Mouse (Mus musculus) right cerebral cortex, postnatal 36 days (tissue): Measurements from ENCODE around the gene Fbxo34.
A peak's percentile ranks its signal among the peaks of the same experiment; 100 is the strongest.
"Not testable (repeated sequence)": the region's sequence is repeated elsewhere in the genome, so short reads cannot be mapped to it uniquely, and the experiment has no call there.

Experiments
- DNase-seq, 2 experiments: peaks; one replicate each; pipeline ENCODE4 v3.0.0; 2022; ENCODE audit warnings: low spot score in 2 of 2, mixed read lengths in 1 of 2

The Fbxo34 gene

DNA sequence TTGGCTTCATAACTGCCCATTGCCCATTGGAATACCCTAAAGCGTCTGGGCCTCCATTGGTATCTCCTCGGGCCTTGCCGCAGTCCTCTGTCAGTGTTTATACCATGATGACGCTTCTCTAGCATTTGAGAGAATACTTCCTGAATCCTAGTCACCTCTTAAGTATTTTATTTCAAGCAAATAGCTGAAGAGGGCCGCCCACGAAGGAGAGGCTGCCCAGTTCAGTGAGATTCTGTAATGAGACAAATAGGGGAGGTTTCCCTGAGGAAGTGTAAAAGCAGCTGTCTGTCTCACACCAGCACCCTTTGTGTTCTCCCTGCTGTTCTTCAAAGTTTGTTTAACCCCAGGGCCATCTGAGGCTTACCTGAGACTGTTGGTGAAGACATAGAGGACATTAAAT, 66.5 kb downstream of the Fbxo34 start:
- no peak for DNase-seq

DNA sequence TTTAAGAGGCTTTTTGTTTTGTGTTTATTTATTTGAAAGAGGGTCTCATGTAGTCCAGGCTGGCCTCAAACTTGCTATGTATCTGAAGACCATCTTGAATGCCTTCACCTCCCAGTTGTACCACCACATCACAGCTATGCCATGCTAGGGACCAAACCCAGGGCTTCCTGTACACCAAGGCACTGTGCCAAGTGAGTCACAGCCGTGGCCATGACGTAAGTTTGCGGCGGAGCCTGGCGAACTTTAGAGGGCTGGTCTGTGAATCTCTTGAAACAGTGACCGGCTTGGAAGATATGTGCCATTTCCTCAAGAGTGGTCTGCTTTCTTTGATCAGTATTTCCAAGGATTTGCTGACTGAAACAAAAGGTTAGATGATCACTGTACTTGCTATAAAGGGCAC, 68.4 kb downstream of the Fbxo34 start:
- DNase-seq, result no peak

DNA sequence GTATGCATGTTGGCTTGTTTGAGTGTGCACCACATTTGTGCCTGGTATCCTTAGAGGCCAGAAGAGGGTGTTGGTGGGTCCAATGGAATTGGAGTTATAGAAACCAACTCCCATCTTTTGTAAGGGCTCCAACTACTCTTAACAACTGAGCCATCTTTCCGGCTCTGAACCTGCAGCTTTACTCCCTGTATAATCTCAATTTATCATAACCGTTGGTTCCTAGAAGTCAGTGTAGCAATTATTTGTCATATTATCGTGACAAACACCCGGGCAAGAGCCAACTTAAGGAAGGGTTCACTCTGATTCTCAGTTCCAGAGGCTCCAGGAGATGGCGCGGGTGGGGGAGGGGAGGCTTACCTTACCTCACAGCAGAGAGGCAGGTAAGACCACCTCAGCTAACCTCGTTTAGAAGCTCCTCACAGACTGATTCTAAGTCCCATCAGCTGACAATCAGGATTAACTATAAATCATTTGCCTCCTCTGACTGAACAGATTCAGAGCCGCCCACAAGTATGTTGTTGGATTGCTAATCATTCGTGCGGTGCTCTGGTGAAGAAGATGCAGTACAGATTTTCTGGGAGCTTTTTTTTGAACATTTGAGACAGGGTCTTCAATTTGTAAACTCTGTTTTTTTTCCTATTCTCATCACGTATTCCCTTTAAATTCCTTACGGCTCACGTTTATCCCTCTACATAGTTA, 70.7 kb downstream of the Fbxo34 start:
- no peak for DNase-seq

DNA sequence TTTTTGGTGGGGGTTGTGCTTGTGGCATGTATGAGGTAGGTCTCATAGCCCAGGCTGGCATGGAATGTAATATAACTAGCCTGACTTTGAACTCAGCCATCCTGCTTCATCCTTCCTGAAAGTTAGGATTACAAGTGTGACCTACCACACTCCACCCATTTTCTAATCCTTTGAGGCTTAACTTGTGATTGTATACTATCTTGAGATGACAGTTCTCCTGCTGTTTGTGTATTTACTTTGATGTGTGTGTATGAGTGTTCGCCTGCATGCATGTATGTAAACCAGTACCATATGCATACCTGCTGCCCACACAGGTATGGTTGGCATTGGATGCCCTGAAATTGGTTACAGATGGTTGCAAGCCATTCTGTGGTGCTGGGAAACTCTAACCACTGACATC, 71.4 kb downstream of the Fbxo34 start:
- no peak for DNase-seq

DNA sequence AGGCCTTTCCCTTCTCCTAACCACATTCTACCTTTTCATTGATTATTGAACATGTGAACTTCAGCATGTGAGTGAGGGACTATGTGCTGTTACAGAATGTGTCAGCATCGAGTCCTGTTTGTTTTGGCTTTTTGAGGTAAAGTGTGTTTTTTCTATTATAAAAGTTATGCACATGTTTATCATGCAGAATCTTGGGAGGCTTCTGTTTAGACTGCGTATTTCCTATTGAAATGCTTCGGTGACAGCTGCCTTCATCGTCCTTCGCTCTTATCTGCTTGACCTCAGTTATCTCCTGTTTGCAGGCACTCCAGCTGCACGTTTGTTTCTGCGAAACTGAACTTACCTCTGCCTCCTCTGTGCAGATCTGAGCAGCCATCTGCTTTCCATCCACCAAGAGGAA, 72.1 kb downstream of the Fbxo34 start:
- DNase-seq, result no peak

DNA sequence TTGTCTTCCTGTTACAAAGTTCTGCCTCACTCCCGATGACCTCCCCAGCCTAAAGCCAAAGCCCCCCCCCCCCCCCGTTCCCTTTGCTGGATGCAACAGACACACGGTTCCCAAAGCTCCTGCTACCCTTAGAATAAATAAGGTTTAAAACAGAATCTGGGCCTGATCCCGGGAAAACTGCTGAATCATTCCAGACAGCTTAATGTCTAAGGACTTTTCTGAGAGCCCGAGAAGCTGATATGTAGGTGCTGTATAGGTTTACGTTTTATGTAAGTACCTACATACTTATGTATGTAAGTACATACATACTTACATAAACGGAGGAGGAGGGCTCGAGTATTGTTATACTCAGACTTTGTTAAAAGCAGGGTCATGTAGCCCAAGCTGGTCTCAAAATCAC, 75.2 kb downstream of the Fbxo34 start:
- DNase-seq, result no peak

DNA sequence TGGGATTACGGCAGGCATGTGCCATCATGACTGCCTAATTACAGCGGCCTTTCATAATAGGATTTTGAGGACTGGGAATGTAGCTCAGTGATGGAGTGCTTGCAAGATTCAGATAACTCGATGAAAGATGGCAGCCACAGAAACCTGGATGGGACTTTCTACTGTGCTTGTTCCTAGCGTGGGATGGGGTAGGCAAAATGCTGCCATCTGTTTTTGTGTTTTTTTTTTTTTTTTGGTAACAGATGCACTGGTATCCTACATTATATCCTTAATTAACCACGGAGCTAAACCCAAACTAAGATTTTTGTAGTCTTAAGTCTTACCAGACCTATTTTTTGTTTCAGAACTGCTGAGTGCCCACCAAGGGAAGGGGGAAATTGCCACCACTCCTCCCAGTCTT, 75.6 kb downstream of the Fbxo34 start:
- DNase-seq, result no peak

DNA sequence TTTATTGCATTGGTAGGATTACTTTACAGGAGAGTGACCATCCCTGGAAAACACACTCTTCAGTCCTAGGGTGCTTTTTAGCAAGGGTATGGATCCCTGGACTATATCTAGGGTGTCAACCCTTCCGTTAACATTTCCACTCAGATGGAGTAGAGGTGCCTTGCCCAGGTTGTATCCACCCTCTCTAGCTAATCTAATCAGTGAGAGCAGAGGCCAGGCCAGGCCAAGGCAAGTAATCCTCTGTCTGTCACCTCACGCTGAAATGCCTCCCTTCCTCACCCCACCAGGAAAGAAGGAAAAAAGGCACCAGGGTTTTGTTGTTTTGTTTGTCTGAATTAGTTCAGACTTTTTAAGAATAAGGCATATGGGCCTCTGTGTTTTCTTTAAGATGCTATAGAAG, 77.6 kb downstream of the Fbxo34 start:
- no peak for DNase-seq

DNA sequence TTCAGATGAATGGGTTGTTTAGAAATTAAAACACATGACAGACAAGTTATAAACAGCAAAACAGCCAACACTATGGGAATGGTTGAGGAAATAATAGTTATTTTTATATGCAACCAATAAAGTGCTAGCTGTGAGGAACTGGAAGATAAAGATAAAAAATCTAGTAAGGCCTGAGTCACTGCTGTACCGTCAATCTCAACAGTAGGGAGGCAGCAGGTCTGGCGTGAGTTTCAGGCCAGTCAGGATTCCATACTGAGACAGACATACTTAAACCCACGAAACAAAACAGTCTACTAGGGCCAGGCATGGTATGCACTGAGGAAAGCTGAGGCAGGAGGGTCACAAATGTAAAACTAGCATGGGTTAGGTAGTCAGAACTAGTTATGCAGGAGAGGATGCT, 78.1 kb downstream of the Fbxo34 start:
- no peak for DNase-seq

DNA sequence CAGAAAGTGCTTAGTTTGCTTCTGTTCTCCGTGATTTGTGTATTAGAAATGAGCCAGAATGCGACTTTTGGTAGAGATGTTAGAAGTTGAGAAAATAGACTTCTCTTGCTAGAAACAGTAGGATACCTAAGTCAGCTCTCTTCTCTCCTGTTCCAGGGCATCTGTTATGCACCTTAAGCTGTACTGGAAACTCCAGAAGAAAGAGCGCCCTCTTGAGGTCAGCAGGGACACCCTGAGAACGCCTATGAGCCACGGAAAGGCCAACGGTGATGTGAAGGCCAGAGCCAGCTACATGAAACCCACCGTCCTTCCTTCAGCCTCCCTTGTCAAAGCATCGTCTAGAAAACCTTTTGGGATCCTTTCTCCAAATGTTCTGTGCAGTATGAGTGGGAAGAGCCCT, 78.8 kb downstream of the Fbxo34 start:
- DNase-seq, result peak; percentile 30 to 69

DNA sequence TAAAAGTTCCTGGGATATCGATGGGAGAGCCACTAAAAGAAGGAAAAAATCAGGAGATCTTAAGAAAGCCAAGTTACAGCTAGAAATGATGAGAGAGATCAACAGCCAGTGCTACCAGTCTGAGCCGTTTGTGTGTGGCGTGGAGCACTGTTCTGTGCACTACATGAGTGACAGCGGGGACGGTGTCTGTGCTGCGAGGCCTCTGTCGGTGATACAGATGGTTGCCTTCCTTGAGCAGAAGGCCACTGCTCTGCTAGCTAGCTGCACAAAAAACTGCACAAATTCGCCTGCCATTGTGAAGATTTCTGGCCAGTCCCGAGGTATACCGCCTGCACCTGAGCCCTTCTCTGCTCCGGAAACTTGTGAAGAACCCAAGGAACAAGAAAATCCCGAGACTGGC, 79.4 kb downstream of the Fbxo34 start:
- not testable (repeated sequence) for DNase-seq

DNA sequence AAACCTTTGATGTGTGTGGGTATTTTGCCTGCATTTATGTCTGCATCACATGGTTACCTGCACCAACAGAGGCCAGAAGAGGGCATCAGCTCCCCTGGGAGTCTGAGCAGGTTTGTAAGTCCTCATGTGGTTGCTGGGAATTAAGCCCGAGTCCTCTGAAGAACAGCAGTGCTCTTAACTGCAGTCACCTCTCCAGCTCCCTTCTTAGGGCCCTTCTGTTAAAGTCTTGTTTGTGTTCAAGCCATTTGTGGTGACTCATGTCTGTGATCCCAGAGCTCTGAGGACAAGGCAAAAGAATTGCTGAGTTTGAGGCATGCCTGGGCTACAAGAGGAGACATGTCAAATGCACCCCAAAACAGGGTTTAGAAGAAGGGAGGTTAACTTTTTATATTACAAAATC, 82.3 kb downstream of the Fbxo34 start:
- DNase-seq, result no peak

DNA sequence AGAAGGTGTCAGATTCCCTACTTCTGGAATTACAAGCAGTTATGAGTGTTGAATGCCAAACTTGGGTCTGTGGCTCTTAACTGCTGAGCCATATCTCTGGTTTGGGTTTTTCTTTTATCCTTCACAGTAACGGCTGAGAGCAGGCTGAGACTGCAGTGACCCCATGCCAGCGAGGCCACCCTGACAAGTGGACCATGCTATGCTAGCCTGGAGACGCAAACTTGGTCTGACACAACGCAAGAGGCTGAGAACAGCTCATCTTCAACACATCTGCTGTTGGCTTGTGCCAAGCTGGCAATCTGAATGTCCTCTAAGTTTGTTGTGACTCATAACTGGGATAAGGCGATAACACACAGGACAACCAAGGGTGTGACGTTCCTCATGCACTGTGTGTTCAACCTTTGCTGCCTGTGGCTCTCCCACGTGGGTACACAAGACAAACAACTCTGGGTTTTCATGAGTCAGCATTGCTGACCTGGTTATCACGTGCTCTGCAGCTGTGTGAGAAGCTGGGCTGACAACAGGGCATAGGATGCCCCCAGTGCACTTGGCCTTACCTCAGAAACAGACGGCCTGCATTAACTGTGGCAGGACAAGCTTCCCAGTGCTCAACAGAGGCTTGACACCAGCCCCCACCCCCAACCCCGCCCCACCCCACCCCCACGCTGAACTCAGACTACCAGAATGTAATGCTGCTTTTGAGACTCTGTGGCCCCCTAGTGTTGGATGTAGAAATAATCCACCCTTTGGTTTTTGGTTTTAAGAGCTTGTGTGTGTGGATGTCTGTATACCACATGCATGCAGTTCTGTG, 83.3 kb downstream of the Fbxo34 start:
- peak; percentile 44 to 66 for DNase-seq

DNA sequence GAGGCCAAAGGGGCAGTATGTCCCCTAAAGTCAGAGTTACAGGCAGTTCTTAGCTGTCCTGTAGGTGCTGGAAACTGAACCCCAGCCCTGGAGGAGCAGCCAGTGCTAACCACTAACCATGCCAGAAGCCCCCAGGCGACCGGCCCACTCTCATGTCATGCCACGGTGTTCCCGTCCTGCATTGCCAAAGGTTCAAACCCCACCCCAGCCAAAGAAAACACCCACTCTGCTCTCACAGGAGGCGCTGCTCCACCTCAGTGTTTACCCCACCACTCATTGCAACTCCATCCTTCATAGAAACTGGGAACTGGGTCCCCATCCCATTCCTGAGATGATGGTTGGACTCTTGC, 83.9 kb downstream of the Fbxo34 start:
- no peak for DNase-seq

DNA sequence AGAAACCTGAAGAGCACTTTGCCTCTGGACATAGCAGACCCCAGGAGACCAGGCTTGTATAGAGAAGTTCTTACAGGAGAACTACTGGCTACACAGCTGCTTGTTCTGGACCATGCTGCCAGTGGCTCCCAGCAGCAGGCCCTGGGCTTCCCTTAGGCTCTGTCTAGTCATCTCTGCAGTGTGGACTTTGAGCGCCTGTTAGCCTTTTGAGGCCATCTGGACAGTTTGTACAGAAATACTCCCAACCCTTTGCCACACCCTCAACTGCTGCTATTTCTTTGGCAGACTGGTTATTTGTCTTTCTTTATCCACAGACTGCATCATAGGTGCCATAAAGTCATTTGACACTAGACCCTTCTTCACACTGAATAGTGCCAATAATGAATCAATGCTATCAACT, 84.9 kb downstream of the Fbxo34 start:
- DNase-seq, result no peak

DNA sequence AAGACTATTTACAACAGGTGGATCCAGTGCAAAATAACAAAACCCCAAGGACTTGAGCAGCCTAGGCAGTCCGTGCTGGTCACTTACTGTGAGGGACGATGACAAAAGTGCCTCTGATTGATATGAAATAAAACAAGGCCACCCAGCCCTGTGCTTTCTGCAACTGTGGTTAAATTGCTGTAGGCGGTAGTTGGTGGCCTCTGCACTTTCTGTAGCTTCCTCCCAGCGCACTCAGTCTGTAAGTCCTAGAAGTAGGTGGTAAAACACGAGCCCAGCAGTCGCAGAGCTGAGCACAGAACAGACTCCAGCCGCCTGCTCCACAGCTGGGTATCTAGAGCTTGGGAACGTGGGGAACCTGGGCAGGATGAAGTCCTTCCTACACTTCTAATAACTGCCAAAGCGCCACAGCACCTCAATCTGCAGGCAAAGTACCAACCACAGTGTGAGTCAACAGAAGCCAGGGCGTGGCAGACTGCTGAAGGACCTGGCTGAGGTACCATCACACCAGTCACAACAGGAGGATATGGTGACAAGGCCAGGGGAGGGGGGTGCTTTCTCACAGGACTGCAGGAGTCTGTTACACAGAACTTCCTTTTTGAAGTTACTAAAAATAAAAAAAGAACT, 91.2 kb downstream of the Fbxo34 start:
- no peak for DNase-seq

DNA sequence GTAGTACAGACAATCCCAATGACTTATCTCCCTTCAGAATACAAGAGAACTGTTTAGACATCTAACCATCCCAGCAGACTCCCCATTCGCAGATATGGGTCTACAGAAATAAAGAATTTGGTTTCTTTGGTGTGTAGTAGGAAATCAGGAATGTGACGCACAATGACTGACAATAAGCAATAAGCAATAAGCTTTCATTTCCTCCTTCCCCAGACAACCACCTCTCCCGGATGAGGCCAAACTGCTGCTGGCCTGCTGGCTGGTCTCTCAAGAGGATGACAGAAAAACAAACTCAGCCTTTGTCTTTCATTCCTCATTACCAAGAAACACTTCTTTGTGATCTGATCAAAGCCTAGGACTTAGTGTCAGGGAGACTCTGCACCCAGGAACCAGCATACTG, 92.1 kb downstream of the Fbxo34 start:
- no peak for DNase-seq

DNA sequence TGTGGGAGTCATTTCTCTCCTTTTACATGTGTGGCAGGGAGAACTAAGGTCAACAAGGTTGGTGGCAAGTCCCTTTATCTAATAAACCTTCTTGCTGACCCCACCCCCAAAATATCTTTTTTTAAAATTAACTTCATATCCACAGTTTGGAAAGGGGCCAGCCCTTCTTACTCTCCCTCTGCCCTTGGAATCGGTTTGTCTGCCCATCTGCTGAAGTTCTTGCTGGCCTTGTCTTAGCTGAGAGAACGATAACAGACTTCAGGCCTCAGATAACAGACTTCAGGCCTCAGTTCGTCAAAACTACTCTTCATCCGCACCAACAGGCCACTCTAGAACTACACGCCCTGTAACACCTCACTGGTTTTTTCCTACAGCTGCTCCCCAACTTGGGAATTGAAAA, 94.1 kb downstream of the Fbxo34 start:
- DNase-seq, result no peak

DNA sequence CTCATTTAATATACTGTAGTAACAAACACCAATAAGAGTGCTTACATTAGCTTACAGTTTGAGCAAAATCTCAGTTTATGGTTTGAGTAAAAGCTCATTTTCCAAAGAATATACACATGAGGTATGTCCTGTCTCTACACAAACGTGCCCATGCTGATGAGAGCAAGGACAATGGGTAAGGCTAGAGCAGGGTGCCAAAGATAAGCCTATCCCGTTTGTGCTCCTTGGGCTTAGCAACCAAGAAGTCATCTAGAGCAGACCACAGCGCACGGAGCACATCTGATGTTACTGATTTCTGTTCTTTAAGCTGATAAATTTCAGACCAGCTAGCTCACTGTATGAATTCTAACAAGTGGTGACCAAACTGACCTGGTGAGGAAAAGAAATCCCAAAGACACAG, 94.7 kb downstream of the Fbxo34 start:
- no peak for DNase-seq

DNA sequence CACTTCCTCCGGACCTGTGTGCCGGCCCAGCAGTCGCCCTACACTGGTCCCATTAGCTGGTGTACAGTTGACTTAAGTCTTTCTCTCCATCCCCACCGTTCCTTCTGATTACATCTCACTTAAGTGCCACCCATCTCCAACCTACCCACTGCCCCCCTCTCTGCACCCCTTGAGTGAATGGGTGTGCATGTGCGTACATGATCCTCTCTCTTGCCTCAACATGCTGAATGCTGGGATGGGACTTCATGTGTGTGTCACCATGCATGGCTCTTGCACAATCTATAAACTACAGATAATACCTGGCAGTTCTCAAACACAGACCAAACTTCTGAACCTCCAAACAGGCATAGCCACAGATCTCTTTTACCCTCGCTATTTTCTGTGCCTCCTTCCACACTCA, 101.4 kb downstream of the Fbxo34 start:
- no peak for DNase-seq

DNA sequence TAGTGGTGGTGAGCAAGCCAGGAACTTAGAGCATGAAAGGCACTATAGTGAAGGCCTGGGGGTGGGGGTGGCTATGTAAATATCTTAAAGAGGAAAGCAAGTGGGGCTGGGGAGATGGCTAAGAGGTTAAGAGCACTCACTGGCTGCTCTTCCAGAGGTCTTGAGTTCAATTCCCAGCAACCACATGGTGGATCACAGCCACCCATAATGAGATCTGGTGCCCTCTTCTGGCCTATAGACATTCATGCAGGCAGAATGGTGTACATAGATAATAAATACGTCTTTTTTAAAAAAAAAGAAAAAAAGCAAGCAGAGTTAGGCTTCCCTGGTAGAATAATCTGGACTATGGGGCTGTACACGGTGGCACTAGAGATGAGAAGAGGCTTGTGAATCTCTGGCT, 103.2 kb downstream of the Fbxo34 start:
- no peak for DNase-seq

DNA sequence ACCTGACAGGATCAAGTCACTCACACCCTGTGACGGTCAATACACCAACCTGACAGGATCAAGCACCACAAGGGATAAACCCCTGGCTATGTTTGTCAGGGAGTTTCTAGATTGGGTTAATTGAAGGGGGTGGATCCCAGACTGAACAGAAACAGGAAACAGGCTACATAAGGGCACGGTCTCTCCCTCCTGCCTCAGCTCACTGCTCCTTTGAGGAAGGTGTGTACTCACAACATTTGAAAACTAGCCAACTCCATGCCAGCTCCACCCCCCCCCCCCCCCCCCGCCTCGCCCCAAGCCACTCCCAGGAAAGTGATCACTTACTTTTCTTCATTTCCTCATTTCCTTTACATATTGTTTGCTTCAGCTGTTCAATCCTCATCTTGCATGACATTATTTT, 104.0 kb downstream of the Fbxo34 start:
- DNase-seq, result no peak

DNA sequence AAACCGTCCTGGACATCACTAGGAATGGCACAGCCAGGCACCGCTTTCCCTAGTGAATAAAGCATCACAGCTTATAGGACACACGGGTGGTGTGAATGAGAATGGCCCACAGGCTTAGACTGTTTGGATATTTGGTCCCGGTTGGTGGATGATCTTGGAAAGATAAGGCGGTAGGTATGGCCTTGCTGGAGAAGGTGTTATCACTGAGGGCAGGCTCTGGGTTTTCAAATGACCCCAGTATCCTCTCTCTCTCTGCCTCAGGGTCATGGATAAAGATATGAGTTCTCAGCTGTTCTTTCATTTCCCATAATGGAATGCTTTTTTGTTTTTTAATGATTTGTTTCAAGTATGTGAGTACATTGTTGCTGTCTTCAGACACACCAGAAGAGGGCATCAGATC, 105.0 kb downstream of the Fbxo34 start:
- no peak for DNase-seq
